Mouse (Mus musculus): ENCODE data around the gene Olfr67.
"Not testable (repeated sequence)": the region's sequence is repeated elsewhere in the genome, so short reads cannot be mapped to it uniquely, and the experiment has no call there.

The Olfr67 gene

GRCm38 (mm10) chr7:103771494-103771893, 20.1 kb downstream of the Olfr67 start, which contains the start of gene Olfr69:
Gene Olfr69 (minus strand): TSS chr7:103771594.
- no peak for DNase-seq (ENCODE audit: low read depth, low spot score)

DNA sequence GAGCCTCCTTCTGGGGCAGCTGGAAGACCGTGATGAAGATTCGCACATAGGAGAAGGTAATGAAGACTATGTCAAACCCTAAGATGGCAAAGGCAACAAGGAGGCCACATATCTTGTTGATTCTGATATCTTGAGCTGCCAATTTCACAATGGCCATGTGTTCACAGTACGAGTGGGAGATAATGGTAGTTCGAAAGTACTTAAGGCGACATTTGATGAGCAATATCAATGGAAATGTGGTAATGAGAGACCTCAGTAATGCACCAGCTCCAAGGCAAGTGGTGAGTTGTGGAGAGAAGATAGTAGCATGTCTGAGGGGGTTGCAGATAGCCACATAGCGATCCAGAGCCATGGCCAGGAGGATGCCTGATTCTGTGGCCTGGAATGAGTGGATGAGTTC, 23.9 kb downstream of the Olfr67 start:
- not testable (repeated sequence) for DNase-seq (ENCODE audit: low read depth, low spot score)

DNA sequence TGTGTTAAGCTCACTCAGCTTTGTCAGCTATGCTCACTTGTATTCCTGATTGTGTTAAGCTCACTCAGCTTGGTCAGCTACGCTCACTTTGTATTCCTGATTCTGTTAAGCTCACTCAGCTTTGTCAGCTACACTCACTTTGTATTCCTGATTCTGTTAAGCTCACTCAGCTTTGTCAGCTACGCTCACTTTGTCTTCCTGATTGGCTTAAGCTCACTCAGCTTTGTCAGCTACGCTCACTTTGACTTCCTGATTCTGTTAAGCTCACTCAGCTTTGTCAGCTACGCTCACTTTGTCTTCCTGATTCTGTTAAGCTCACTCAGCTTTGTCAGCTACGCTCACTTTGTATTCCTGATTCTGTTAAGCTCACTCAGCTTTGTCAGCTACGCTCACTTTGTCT, 29.4 kb downstream of the Olfr67 start:
- DNase-seq (ENCODE audit: low read depth, low spot score): not testable (repeated sequence)

- no peak for DNase-seq (ENCODE audit: low read depth, low spot score)
Measured at GRCm38 (mm10) chr7:103757233-103757632, 34.4 kb downstream of the Olfr67 start, which contains the start of gene Olfr630. Gene Olfr630 (minus strand): TSS chr7:103757333.

DNA sequence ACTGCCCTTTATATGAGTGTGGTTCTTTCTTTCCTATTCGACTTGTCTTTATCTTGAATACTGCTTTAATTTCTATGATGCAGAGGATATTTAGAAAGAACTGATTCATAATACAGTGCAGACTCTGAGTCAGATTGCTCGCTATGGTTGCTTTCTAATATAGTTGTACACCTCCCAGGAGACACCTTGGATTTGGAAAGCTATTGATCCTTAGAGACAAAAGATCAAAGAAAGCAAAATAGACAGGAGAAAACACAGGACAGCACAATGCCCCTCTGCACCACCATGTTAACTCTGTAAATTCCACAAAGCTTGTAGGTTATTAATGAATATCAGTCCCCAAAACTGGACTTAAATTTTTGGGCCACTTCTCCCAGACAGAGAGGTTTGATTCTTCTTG, 46.8 kb downstream of the Olfr67 start, which contains the start of gene Olfr629:
TSS of gene Olfr629 (minus strand) at position 101 of the 400 bp plus-strand sequence.
- DNase-seq (ENCODE audit: low read depth, low spot score): no peak

All from CD4-positive helper T cell, adult 2 months (primary cell).